Mouse (Mus musculus) limb, embryonic 13.5 days (tissue): ENCODE results near the gene Pbld2. TPM values are rescaled to one million over a fixed set of nuclear protein-coding genes. Genes with fewer than 3 reads are reported as not detected.
A peak's percentile ranks its signal among the peaks of the same experiment; 100 is the strongest.

Experiments
- ATAC-seq: fragments of 200-750 bp; cut with Nextera tagmentation; 2 replicates; pipeline ENCODE4 v1.8.0; 2017; ENCODE audit warnings: low read depth, moderate number of reproducible peaks, moderate TSS enrichment; ENCODE audit not compliant: low FRiP score
- H3K27ac ChIP-seq: fragments of 300-500 bp; sonication (generic); 2 replicates; pipeline ENCODE4 v1.5.1; 2015; ENCODE audit warnings: inconsistent platforms, mild to moderate bottlenecking, moderate library complexity
- H3K27me3 ChIP-seq: fragments of 300-500 bp; sonication (generic); 2 replicates; pipeline ENCODE4 v1.6.1; 2015; ENCODE audit warnings: mild to moderate bottlenecking, inconsistent platforms
- H3K36me3 ChIP-seq: fragments of 300-500 bp; sonication (generic); 2 replicates; pipeline ENCODE4 v1.6.1; 2015; ENCODE audit warnings: inconsistent platforms, mild to moderate bottlenecking, moderate library complexity
- H3K4me1 ChIP-seq: fragments of 300-500 bp; sonication (generic); 2 replicates; pipeline ENCODE4 v1.6.1; 2015; ENCODE audit warnings: inconsistent platforms
- H3K4me2 ChIP-seq: fragments of 300-500 bp; sonication (generic); replicated peaks from 2 replicates; pipeline ENCODE4 v1.6.1; 2015; ENCODE audit warnings: inconsistent platforms, mild to moderate bottlenecking, moderate library complexity
- H3K4me3 ChIP-seq: fragments of 300-500 bp; sonication (generic); 2 replicates; pipeline ENCODE4 v1.5.1; 2015; ENCODE audit warnings: moderate library complexity, mild to moderate bottlenecking, inconsistent platforms
- H3K9ac ChIP-seq: fragments of 300-500 bp; sonication (generic); 2 replicates; pipeline ENCODE4 v1.6.1; 2015; ENCODE audit warnings: mild to moderate bottlenecking, inconsistent platforms
- H3K9me3 ChIP-seq: fragments of 300-500 bp; sonication (generic); 2 replicates; pipeline ENCODE4 v1.6.1; 2016; ENCODE audit warnings: inconsistent platforms
- WGBS: fragments of 180-500 bp; shearing (Covaris S2); methylation state at CpG from one replicate; pipeline ENCODE4 v1.1.7; 2015; 5-methylcytosine and 5-hydroxymethylcytosine counted together
- polyA plus RNA-seq: library from polyadenylated mRNA; unstranded; fragments of >200 nt; fragmentation: Nextera tagmentation; extraction: Ambion mirVana; gene quantifications from 2 replicates; pipeline ENCODE4 v1.2.1, GENCODE M21; 2015

Gene Pbld2
- polyA plus RNA-seq, 1 experiment from 2014 or later, result 0.98 TPM

DNA sequence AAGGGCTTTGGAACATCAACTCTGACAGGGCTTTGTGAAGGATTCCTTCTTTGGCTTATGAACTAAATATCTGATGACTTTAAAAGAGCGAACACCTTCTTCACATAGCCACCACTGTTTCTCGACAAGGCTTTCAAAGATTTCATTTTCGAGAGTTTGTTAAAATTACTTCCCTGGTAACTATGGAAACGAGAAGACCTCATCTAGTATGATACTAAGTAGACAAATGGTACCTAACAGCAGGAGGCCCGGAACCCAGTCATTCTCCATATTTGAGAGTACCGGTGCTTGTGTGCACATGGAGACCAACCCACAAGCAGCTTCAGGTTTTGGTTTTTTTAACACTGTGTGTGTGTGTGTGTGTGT, 2.7 kb downstream of the Pbld2 start:
- H3K4me1 ChIP-seq, result peaks cover 20% of the 10 kb centered on the region
- H3K27me3 ChIP-seq, result no peaks in the 10 kb centered on the region
- 0 out of 2 replicates have a peak overlapping the region, but pooled peaks have one; percentile 34 for H3K4me2 ChIP-seq
- ATAC-seq, result no peak
- no peak overlapping the region for H3K27ac ChIP-seq
- WGBS, result 85% methylated on average over 6 of the region's 6 CpGs
- no peak overlapping the region for H3K9ac ChIP-seq
- no peaks in the 10 kb centered on the region for H3K36me3 ChIP-seq
- H3K9me3 ChIP-seq, result no peaks in the 10 kb centered on the region
- no peak overlapping the region for H3K4me3 ChIP-seq

DNA sequence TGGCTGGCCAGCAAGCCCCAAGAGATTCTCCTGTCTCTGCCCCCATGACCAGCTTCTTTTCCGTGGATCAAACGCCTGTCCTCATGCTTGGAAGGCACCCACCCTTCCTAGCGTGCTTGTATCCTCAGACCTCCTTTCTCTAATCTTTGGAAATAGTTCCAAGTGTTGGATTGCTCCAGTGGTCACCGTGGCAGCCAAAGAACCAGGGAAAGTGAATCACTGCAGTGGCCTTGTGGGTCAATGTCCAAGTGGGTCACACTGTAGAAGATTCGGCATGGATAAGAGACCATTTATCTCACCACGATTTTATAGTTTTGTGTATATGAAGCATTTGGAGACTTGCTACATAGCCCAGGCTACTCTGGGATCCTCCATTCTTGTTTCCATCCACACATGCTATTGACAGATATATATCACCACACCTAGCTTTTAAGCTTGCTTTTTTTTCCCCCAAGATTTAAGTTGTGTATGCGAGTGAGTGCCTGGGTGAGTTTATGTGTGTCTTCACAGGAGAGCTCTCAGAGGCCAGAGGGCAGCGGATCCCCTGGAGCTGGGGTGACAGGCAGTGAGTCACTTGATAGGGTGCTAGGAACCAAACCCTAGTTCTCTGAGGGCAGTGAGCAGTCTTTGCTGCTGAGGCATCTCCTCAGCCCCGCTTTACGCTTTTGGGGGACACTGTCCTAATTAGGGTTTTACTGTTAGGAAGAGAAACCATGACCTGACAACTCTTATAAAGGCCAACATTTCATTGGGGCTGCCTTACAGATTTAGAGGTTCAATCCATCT, 3.5 kb downstream of the Pbld2 start:
- Histone ChIP-seq H3K9ac (no peak overlapping the region), H3K4me1 (peaks cover 17% of the 10 kb centered on the region), H3K27ac (no peak overlapping the region), H3K4me3 (no peak overlapping the region), H3K27me3 (no peaks in the 10 kb centered on the region), H3K9me3 (no peaks in the 10 kb centered on the region), H3K4me2 (no peak overlapping the region), H3K36me3 (no peaks in the 10 kb centered on the region)
- ATAC-seq, result no peak
- 94% methylated on average over 10 of the region's 10 CpGs for WGBS

DNA sequence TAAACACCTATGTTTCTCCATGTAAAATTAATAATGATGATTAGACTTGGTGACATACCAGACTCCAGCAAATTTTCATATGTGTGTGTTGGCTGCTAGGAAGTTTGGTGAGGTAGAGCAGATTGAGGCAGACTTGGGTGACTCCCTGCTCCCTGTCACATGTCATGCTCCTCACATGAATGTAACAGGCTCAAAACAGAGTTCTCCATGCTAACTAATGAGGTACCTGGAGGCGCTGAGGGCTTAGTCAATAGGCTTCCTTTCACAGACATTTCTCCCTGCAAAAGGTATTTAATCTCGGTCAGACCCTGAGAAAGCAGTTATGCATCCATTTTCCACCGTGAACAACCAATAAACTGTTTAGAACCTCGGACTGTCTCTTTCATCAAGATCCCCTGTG, 4.3 kb downstream of the Pbld2 start:
- Histone ChIP-seq H3K9me3 (no peaks in the 10 kb centered on the region), H3K4me3 (no peak overlapping the region), H3K4me1 (peaks cover 17% of the 10 kb centered on the region), H3K36me3 (no peaks in the 10 kb centered on the region), H3K9ac (no peak overlapping the region), H3K27ac (no peak overlapping the region), H3K27me3 (no peaks in the 10 kb centered on the region), H3K4me2 (no peak overlapping the region)
- WGBS, result 66% methylated on average over 4 of the region's 4 CpGs
- ATAC-seq, result no peak

DNA sequence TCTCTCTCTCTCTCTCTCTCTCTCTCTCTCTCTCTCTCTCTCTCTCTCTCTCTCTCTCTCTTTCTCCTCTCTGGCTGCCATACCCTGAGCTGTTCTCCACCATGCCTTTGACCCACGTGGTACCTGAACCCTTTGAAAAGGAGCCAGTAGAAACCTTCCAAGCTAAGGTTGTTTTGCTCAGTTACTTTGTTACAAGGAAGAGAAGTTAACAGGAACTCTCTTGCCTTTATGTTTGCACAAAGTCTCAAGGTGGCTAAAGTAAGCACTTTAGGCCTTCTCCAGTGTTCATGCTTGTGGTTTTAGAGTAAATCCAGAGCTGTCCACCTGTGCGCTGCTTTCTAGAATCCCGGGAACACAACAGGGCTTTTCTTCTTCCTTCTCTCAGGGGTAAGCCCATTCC, 8.2 kb downstream of the Pbld2 start:
- Histone ChIP-seq H3K27ac (no peak overlapping the region), H3K4me2 (no peak overlapping the region), H3K36me3 (no peaks in the 10 kb centered on the region), H3K9me3 (no peaks in the 10 kb centered on the region), H3K27me3 (no peaks in the 10 kb centered on the region), H3K4me1 (no peaks in the 10 kb centered on the region), H3K9ac (no peak overlapping the region), H3K4me3 (no peak overlapping the region)
- 78% methylated on average over 3 of the region's 3 CpGs for WGBS
- ATAC-seq, result no peak

DNA sequence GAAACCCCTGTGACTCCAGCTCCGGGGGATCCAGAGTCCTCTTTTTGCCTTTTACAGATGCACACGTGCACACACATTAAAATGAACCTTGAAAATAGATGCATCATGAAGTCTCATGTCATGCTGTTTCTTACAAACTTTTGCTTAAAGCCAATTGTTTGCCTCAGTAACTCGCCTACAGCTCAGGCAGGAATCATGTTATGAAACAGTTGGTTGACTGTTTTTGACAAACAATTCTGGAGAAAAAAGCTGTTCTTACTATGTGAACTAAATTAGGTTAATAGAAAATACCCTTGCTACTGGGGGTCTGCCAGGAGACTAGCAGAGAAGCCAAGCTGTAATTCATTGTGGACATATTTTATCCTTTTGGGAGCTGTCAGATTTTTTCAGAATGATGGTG, 8.8 kb downstream of the Pbld2 start:
- no peaks in the 10 kb centered on the region for H3K4me1 ChIP-seq
- H3K27ac ChIP-seq, result no peak overlapping the region
- no peak overlapping the region for H3K4me2 ChIP-seq
- no peaks in the 10 kb centered on the region for H3K36me3 ChIP-seq
- no peaks in the 10 kb centered on the region for H3K27me3 ChIP-seq
- WGBS, result 71% methylated on average over 3 of the region's 3 CpGs
- no peaks in the 10 kb centered on the region for H3K9me3 ChIP-seq
- no peak overlapping the region for H3K4me3 ChIP-seq
- H3K9ac ChIP-seq, result no peak overlapping the region
- ATAC-seq, result no peak

DNA sequence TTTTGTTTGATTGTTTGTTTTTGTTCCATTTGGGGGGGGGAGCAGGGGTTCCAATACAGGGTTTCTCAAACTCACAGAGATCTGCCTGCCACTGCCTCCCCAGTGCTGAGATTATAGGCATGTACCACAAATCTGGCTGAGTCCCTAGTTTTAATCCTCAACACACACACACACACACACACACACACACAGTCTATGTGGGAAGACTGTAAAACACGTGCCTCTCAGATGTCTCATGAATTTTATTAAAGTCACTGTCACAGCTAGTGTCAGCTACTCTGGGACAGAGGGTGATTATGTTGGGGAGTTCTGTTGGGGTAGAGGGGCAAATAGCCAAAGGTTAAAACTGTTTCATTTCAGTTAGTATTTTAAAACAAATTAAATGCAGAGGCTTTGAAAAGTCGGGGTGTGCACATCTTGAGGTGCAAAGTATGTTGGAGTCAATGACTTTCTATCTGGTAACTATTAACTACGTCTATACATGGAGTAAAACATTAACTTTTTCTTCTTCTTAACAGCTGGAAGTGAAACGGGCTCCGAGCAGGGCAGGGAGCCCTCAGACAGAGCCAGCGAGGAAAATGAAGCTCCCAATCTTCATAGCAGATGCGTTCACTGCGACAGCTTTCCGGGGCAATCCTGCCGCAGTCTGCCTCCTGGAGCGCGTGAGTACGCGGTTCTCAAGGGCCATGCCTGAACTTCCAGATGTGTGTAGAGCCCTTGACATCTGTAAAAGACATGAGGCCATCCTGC, 14.6 kb downstream of the Pbld2 start:
- H3K27me3 ChIP-seq, result no peaks in the 10 kb centered on the region
- no peak overlapping the region for H3K27ac ChIP-seq
- no peaks in the 10 kb centered on the region for H3K36me3 ChIP-seq
- no peaks in the 10 kb centered on the region for H3K4me1 ChIP-seq
- 70% methylated on average over 14 of the region's 14 CpGs for WGBS
- H3K9ac ChIP-seq, result no peak overlapping the region
- H3K4me3 ChIP-seq, result no peak overlapping the region
- no peak overlapping the region for H3K4me2 ChIP-seq
- no peak for ATAC-seq
- no peaks in the 10 kb centered on the region for H3K9me3 ChIP-seq

DNA sequence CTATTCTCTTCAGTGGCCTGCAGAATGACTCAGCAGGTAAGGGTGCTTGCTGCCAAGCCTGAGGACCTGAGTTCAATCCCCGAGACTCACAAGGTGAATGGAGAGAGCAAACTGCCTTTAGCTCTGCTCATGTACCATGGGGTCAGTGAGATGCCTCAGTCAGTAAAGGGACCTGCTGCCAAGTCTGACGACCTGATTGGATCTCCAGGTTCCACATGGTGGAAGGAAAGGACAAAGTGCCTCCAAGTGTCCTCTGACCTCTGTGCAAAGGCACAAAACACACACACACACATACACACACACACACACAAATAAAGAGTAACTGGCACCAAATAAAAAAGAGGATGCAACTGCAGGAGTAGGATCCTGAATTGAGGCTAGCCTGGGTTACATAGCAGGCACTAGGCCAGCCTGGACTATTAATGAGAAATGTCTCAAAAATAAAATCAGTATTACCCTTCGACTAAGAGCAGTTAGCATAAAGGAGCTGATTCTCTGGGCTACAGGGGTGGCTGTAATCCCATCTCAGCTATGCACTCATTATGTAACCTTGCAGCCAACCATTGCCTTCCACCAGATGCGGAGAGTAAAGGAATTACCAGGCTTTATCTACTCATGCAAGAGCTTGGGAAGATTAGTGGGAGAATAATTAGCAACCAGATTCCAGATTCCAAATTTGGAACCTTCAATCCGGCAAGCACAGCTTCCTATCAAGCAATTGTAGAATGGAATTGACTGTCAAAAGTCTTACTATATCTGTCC, 15.9 kb downstream of the Pbld2 start:
- no peaks in the 10 kb centered on the region for H3K36me3 ChIP-seq
- H3K9me3 ChIP-seq, result no peaks in the 10 kb centered on the region
- no peak overlapping the region for H3K4me3 ChIP-seq
- no peak overlapping the region for H3K4me2 ChIP-seq
- 78% methylated on average over 5 of the region's 5 CpGs for WGBS
- no peaks in the 10 kb centered on the region for H3K4me1 ChIP-seq
- no peak overlapping the region for H3K27ac ChIP-seq
- ATAC-seq, result no peak
- no peaks in the 10 kb centered on the region for H3K27me3 ChIP-seq
- no peak overlapping the region for H3K9ac ChIP-seq

DNA sequence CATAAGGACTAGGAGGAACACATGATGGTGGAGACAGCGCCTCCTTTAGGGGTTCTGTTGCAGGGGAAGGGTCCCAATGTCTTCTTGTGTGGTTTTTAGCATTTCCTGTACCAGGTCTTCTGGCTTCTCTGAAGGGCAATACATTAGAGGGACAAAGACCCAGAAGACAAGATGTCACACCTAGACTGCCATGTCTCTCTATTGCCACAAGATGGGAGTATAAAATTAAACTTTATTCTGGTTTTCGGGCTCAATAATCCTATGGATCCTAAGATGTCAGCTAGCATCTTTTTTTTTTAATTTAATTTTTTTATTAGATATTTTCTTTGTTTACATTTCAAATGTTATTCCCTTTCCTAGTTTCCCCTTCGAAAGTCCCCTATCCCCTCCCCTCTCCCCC, 19.0 kb downstream of the Pbld2 start:
- H3K9me3 ChIP-seq, result no peaks in the 10 kb centered on the region
- no peak for ATAC-seq
- H3K9ac ChIP-seq, result no peak overlapping the region
- no peaks in the 10 kb centered on the region for H3K36me3 ChIP-seq
- H3K4me2 ChIP-seq, result no peak overlapping the region
- H3K4me3 ChIP-seq, result no peak overlapping the region
- WGBS, result 69% methylated on average over 3 of the region's 3 CpGs
- no peaks in the 10 kb centered on the region for H3K4me1 ChIP-seq
- no peaks in the 10 kb centered on the region for H3K27me3 ChIP-seq
- H3K27ac ChIP-seq, result no peak overlapping the region

DNA sequence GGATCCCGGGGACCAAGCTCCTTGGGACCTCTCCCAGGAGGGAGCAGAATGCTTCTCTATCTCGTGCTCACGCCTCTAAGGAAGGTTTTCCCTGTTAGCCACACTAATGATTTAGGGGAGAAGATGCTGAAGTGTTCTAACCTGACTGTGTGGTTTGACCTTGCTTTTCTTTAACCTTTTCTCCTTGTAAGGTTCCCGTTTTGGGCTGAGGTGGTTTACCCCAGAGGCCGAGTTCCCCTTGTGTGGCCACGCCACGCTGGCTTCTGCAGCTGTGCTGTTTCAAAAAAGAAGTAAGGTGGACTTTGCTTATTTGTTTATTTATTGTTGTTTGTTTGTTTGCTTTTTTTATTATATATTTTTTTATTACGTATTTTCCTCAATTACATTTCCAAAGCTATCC, 23.6 kb downstream of the Pbld2 start:
- no peak for ATAC-seq
- H3K4me2 ChIP-seq, result no peak overlapping the region
- H3K4me3 ChIP-seq, result no peak overlapping the region
- no peaks in the 10 kb centered on the region for H3K27me3 ChIP-seq
- H3K9me3 ChIP-seq, result no peaks in the 10 kb centered on the region
- no peaks in the 10 kb centered on the region for H3K4me1 ChIP-seq
- no peaks in the 10 kb centered on the region for H3K36me3 ChIP-seq
- WGBS, result 93% methylated on average over 8 of the region's 8 CpGs
- H3K27ac ChIP-seq, result no peak overlapping the region
- H3K9ac ChIP-seq, result no peak overlapping the region

DNA sequence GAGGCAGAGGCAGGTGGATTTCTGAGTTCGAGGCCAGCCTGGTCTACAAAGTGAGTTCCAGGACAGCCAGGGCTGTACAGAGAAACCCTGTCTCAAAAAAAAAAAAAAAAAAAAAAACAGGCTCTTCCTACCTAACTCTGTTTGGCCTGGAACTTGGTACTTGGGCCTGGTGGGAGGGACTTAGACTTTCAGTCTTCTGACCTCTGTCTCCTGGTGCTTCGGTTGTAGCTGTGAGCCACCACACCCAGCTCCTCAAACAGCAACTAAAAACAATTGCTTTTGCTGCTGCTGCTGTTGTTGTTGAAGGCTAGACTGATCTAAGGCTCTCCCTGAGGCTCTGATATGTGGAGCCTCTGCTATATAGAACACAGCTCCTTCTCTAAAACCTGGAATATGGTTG, 25.0 kb downstream of the Pbld2 start:
- Histone ChIP-seq H3K27me3 (no peaks in the 10 kb centered on the region), H3K9me3 (no peaks in the 10 kb centered on the region), H3K4me3 (no peak overlapping the region), H3K36me3 (no peaks in the 10 kb centered on the region), H3K4me1 (no peaks in the 10 kb centered on the region), H3K4me2 (no peak overlapping the region), H3K27ac (no peak overlapping the region), H3K9ac (no peak overlapping the region)
- WGBS, result 81% methylated on average over 2 of the region's 2 CpGs
- no peak for ATAC-seq

DNA sequence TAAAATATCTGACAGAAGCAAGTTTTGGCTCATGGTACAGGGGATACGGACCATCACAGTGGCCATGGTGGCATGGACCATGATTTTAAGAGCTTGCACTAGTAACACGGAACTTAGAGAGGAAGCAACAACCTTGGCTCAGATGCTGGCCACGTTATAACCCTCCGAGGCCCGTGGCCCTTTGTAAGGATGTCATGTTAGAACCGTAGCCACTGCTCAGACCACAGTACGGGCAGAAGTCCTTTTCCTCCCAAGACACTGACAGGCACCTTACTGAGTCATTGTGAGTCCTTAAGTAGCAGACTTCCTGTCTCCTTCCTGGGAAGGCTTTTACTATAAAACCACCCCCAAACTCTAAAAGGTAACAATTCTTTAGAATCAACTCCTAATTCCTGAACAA, 27.2 kb downstream of the Pbld2 start:
- Histone ChIP-seq H3K4me2 (no peak overlapping the region), H3K9ac (no peak overlapping the region), H3K36me3 (no peaks in the 10 kb centered on the region), H3K27me3 (no peaks in the 10 kb centered on the region), H3K9me3 (no peaks in the 10 kb centered on the region), H3K27ac (no peak overlapping the region), H3K4me3 (no peak overlapping the region), H3K4me1 (no peaks in the 10 kb centered on the region)
- 78% methylated on average over 7 of the region's 7 CpGs for WGBS
- ATAC-seq, result no peak

DNA sequence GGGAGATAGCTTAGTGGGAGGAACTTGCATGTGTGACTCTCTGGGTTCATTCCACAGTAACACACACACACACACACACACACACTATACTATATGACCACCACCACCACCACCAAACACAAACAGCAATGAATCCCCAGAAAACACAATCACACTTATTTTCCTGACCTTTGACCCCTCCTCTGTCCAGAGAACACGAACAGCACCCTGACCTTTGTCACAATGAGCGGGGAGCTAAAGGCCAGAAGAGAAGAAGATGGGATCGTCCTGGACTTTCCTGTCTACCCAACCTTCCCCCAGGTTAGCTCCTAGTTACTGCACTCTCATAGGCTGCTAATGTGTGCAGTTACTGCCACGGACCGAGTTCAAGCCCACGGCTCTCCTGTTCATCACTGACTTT, 27.9 kb downstream of the Pbld2 start:
- H3K36me3 ChIP-seq, result no peaks in the 10 kb centered on the region
- H3K4me1 ChIP-seq, result no peaks in the 10 kb centered on the region
- H3K9ac ChIP-seq, result no peak overlapping the region
- H3K4me3 ChIP-seq, result no peak overlapping the region
- H3K4me2 ChIP-seq, result no peak overlapping the region
- ATAC-seq, result no peak
- no peak overlapping the region for H3K27ac ChIP-seq
- no peaks in the 10 kb centered on the region for H3K27me3 ChIP-seq
- 85% methylated on average over 6 of the region's 6 CpGs for WGBS
- H3K9me3 ChIP-seq, result no peaks in the 10 kb centered on the region
